Mouse (Mus musculus) CH12.LX (cell line): ENCODE data around the gene Dnah8. TPM values are rescaled to one million over a fixed set of nuclear protein-coding genes. Genes with fewer than 3 reads are reported as not detected.

Experiments
- DNase-seq: peaks from one replicate; pipeline ENCODE4 v3.0.0-alpha.2; 2013; ENCODE audit errors: extremely low read depth
- H3K27ac ChIP-seq: 2 replicates; pipeline ENCODE4 v1.5.1; 2012; ENCODE audit warnings: low read depth, mild to moderate bottlenecking, control low read depth, moderate library complexity; ENCODE audit not compliant: insufficient read depth
- H3K27me3 ChIP-seq: replicated peaks from 2 replicates; pipeline ENCODE3; 2012; ENCODE audit warnings: inconsistent platforms
- H3K36me3 ChIP-seq, 2 experiments: replicated peaks in 1 of 2; 2 replicates each; pipeline versions ENCODE3 to v1.6.1; 2012; ENCODE audit warnings: inconsistent platforms in 1 of 2, low read length in 1 of 2, mild to moderate bottlenecking in 1 of 2, mixed read lengths in 1 of 2, moderate library complexity in 1 of 2; ENCODE audit not compliant: control insufficient read depth in 1 of 2, insufficient read depth in 1 of 2
- H3K4me1 ChIP-seq, 2 experiments: 2 replicates each; pipeline ENCODE4 v1.6.1; 2012; ENCODE audit warnings: inconsistent platforms in 1 of 2, moderate library complexity in 1 of 2; ENCODE audit not compliant: insufficient read depth in 2 of 2, control insufficient read depth in 1 of 2
- H3K4me2 ChIP-seq: 2 replicates; pipeline ENCODE4 v1.6.1; 2012; ENCODE audit warnings: low read depth, mild to moderate bottlenecking, control low read depth; ENCODE audit not compliant: poor library complexity, insufficient read depth, severe bottlenecking
- H3K4me3 ChIP-seq, 3 experiments: fragments of 150-350 bp in 1 of 3; sonication (generic) in 1 of 3; replicated peaks in 1 of 3; 2 replicates each; pipeline versions ENCODE3 to v1.5.1; 2011 to 2012; ENCODE audit warnings: low read depth in 2 of 3, low read length in 2 of 3, mild to moderate bottlenecking in 2 of 3, moderate library complexity in 2 of 3, control low read depth in 1 of 3, improper control_type of control experiment in 1 of 3, inconsistent platforms in 1 of 3, mixed read lengths in 1 of 3; ENCODE audit not compliant: poor library complexity in 1 of 3
- H3K79me2 ChIP-seq: replicated peaks from 2 replicates; pipeline ENCODE4 v1.6.1; 2012; ENCODE audit warnings: mild to moderate bottlenecking, moderate library complexity; ENCODE audit not compliant: control insufficient read depth, poor library complexity, insufficient read depth, severe bottlenecking; ENCODE audit errors: extremely low read depth
- H3K9ac ChIP-seq: 2 replicates; pipeline ENCODE4 v1.6.1; 2012; ENCODE audit warnings: low read depth, mild to moderate bottlenecking, control low read depth, moderate library complexity; ENCODE audit not compliant: insufficient read depth
- H3K9me3 ChIP-seq: replicated peaks from 2 replicates; pipeline ENCODE3; 2012; ENCODE audit warnings: low read length, inconsistent platforms, mixed read lengths
- BHLHE40 ChIP-seq: IDR thresholded peaks from 2 replicates; pipeline ENCODE4 v1.6.1; 2011; ENCODE audit warnings: mild to moderate bottlenecking, low read depth, low read length, improper control_type of control experiment
- E2F4 ChIP-seq: IDR thresholded peaks from 2 replicates; pipeline ENCODE4 v1.6.1; 2011; ENCODE audit warnings: low read depth, low read length, improper control_type of control experiment; ENCODE audit not compliant: insufficient replicate concordance
- ELF1 ChIP-seq: IDR thresholded peaks from 2 replicates; pipeline ENCODE4 v1.6.1; 2014; ENCODE audit warnings: low read depth, mild to moderate bottlenecking, inconsistent platforms, low read length, improper control_type of control experiment
- ETS1 ChIP-seq: conservative IDR thresholded peaks from 2 replicates; pipeline ENCODE4 v1.6.1; 2012; ENCODE audit warnings: low read depth, mild to moderate bottlenecking, inconsistent platforms, low read length, improper control_type of control experiment, moderate library complexity
- HCFC1 ChIP-seq: IDR thresholded peaks from 2 replicates; pipeline ENCODE4 v1.6.1; 2012; ENCODE audit warnings: low read depth, mild to moderate bottlenecking, inconsistent platforms, low read length, improper control_type of control experiment
- JUN ChIP-seq: IDR thresholded peaks from 2 replicates; pipeline ENCODE4 v1.6.1; 2011; ENCODE audit warnings: low read depth, mild to moderate bottlenecking, low read length, improper control_type of control experiment, moderate library complexity; ENCODE audit not compliant: insufficient read depth
- KAT2A ChIP-seq: IDR thresholded peaks from 2 replicates; pipeline ENCODE4 v1.6.1; 2012; ENCODE audit warnings: low read length, improper control_type of control experiment, inconsistent platforms; ENCODE audit not compliant: insufficient replicate concordance
- MAFK ChIP-seq: IDR thresholded peaks from 2 replicates; pipeline ENCODE4 v1.6.1; 2011; ENCODE audit warnings: low read length, improper control_type of control experiment; ENCODE audit not compliant: insufficient replicate concordance
- MAX ChIP-seq: IDR thresholded peaks from 2 replicates; pipeline ENCODE4 v1.6.1; 2011; ENCODE audit warnings: low read length, improper control_type of control experiment
- MAZ ChIP-seq: IDR thresholded peaks from 2 replicates; pipeline ENCODE4 v1.6.1; 2012; ENCODE audit warnings: low read depth, mild to moderate bottlenecking, inconsistent platforms, low read length, improper control_type of control experiment, moderate library complexity
- MEF2A ChIP-seq: IDR thresholded peaks from 2 replicates; pipeline ENCODE4 v1.6.1; 2014; ENCODE audit warnings: low read depth, mild to moderate bottlenecking, inconsistent platforms, low read length, improper control_type of control experiment, borderline replicate concordance
- NRF1 ChIP-seq: IDR thresholded peaks from 2 replicates; pipeline ENCODE4 v1.6.1; 2014; ENCODE audit warnings: low read depth, mild to moderate bottlenecking, inconsistent platforms, low read length, improper control_type of control experiment, moderate library complexity
- POLR2A ChIP-seq: IDR thresholded peaks from 2 replicates; pipeline ENCODE4 v1.6.1; 2011; ENCODE audit warnings: low read depth, mild to moderate bottlenecking, improper control_type of control experiment, low read length
- RCOR1 ChIP-seq: conservative IDR thresholded peaks from 2 replicates; pipeline ENCODE4 v1.6.1; 2012; ENCODE audit warnings: low read depth, mild to moderate bottlenecking, inconsistent platforms, low read length, improper control_type of control experiment
- SIN3A ChIP-seq: IDR thresholded peaks from 2 replicates; pipeline ENCODE4 v1.6.1; 2012; ENCODE audit warnings: low read length, improper control_type of control experiment, inconsistent platforms
- SMC3 ChIP-seq: IDR thresholded peaks from 2 replicates; pipeline ENCODE4 v1.6.1; 2011; ENCODE audit warnings: low read depth, low read length, improper control_type of control experiment
- USF1 ChIP-seq: IDR thresholded peaks from 2 replicates; pipeline ENCODE4 v1.6.1; 2014; ENCODE audit warnings: low read depth, mild to moderate bottlenecking, inconsistent platforms, low read length, improper control_type of control experiment
- USF2 ChIP-seq: conservative IDR thresholded peaks from 2 replicates; pipeline ENCODE4 v1.6.1; 2011; ENCODE audit warnings: low read depth, low read length, improper control_type of control experiment
- ZC3H11A ChIP-seq: IDR thresholded peaks from 2 replicates; pipeline ENCODE4 v1.6.1; 2012; ENCODE audit warnings: low read depth, mild to moderate bottlenecking, inconsistent platforms, low read length, improper control_type of control experiment
- ZKSCAN1 ChIP-seq: IDR thresholded peaks from 2 replicates; pipeline ENCODE4 v1.6.1; 2012; ENCODE audit warnings: low read depth, inconsistent platforms, low read length, improper control_type of control experiment, borderline replicate concordance
- ZMIZ1 ChIP-seq: IDR thresholded peaks from 2 replicates; pipeline ENCODE4 v1.6.1; 2012; ENCODE audit warnings: low read depth, mild to moderate bottlenecking, inconsistent platforms, low read length, improper control_type of control experiment
- ZNF384 ChIP-seq: IDR thresholded peaks from 2 replicates; pipeline ENCODE4 v1.6.1; 2012; ENCODE audit warnings: low read depth, low read length, improper control_type of control experiment, inconsistent platforms
- dilution Hi-C: fragments of 300-500 bp; cut with MboI; formaldehyde crosslinking; loops from 2 replicates; pipeline ENCODE4 v1.14.3; 2020; ENCODE audit warnings: low sequenced_read_pairs; ENCODE audit not compliant: extremely low pct_unique_long_range_greater_than_20kb, extremely low pct_ligation_motif_present
- in situ Hi-C: fragments of 300-500 bp; cut with MboI; formaldehyde crosslinking; loops from 3 replicates; pipeline ENCODE4 v1.14.3; 2019; ENCODE audit warnings: low sequenced_read_pairs, low pct_ligation_motif_present, low pct_unique_long_range_greater_than_20kb, mixed read lengths
- polyA plus RNA-seq: library from polyadenylated mRNA; unstranded; fragments of >175 nt; gene quantifications from 2 replicates; pipeline ENCODE4 v1.2.1, GENCODE M21; 2012; ENCODE audit warnings: low read depth; ENCODE audit not compliant: insufficient read length
- total RNA-seq, 2 experiments: library from RNA; depleted of rRNA; stranded (reverse); fragments of 300-350 nt in 1 of 2; fragments of >200 nt in 1 of 2; gene quantifications; 2 replicates each; pipeline ENCODE4 v1.2.3; 2012 to 2014

Dnah8 gene
- total and polyA plus RNA-seq, 3 experiments: 0.09 to 0.99 TPM; not detected in 1

DNA sequence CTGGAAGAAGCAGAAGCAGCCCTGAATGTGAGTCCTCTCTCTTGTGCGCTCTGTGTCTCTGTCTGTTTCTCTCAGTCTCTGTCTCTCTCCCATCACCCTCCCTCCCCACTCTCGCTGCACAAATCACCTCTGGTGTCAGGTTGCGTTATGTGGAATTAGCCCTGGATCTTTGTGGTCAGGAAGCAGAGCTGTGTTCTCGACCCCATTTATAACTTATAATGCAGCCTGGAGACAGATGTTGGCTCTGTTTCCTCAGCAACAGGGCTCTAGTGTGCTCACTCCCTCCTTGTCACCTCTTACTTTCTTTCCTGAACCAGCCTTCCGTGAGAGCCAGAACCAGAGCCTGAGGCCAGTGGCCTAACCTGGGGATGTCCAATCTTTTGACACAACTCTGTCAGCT, 150.9 kb downstream of the Dnah8 start:
- H3K79me2 ChIP-seq: no peaks in the 10 kb centered on the region
- TF ChIP-seq SIN3A: no peak
- TF ChIP-seq ETS1: no peak
- TF ChIP-seq JUN: no peak
- TF ChIP-seq USF1: no peak
- no peak for TF ChIP-seq ZC3H11A
- TF ChIP-seq MEF2A: no peak
- TF ChIP-seq ELF1: no peak
- TF ChIP-seq MAFK: no peak
- no peak for TF ChIP-seq ZNF384
- no peak for TF ChIP-seq MAZ
- TF ChIP-seq, all 38 proteins: peak for 0
- Histone ChIP-seq H3K4me3 (no peak overlapping the region), H3K9me3 (peaks cover 14% of the 10 kb centered on the region), H3K27ac (no peak overlapping the region), H3K9ac (no peak overlapping the region), H3K27me3 (peaks cover 3% of the 10 kb centered on the region), H3K4me2 (no peak overlapping the region), H3K36me3 (no peaks in the 10 kb centered on the region), H3K4me1 (no peaks in the 10 kb centered on the region)
- dilution Hi-C loops: no loop called here
- in situ Hi-C loops: no loop called here
- DNase-seq: no peak

DNA sequence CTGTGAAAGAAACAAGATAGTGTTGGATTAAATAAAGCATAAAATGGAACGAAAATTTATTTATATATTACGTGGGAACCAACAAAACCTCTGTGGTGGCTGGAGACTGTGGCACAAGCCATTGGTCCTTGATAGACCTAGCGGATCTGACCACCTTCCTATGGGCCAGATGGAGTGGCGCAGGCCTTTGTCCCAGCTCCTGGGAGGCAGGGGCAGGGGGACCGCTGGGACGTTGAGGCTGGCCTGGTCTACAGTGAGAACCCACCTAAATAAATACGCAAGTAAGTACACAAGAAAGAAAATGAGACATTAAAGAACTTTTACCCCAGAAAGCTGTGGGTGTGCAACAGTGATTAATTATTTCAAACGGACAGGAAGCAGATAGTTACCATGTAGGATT, 156.9 kb downstream of the Dnah8 start:
- no peak overlapping the region for H3K9ac ChIP-seq
- dilution Hi-C loops (no loop called here), in situ Hi-C loops (no loop called here)
- H3K4me2 ChIP-seq: no peak overlapping the region
- no peak for DNase-seq
- H3K4me3 ChIP-seq: no peak overlapping the region
- no peaks in the 10 kb centered on the region for H3K27me3 ChIP-seq
- TF ChIP-seq SMC3: no peak
- no peak for TF ChIP-seq MAX
- TF ChIP-seq NRF1: no peak
- no peak for TF ChIP-seq HCFC1
- no peak for TF ChIP-seq USF2
- no peak for TF ChIP-seq ZKSCAN1
- TF ChIP-seq ZMIZ1: no peak
- TF ChIP-seq E2F4: no peak
- no peak for TF ChIP-seq ELF1
- TF ChIP-seq POLR2A: no peak
- TF ChIP-seq RCOR1: no peak
- no peak for TF ChIP-seq ZC3H11A
- TF ChIP-seq BHLHE40: no peak
- TF ChIP-seq KAT2A: no peak
- no peak for TF ChIP-seq ETS1
- no peaks in the 10 kb centered on the region for H3K36me3 ChIP-seq
- H3K79me2 ChIP-seq: no peaks in the 10 kb centered on the region
- H3K4me1 ChIP-seq: peaks cover 0 to 6% of the 10 kb centered on the region in 2 experiments; a peak in 1 of 4 replicates
- peaks cover 14% of the 10 kb centered on the region for H3K9me3 ChIP-seq
- no peak overlapping the region for H3K27ac ChIP-seq
